Mouse (Mus musculus) MEL (cell line): ENCODE results near the gene Foxj1. TPM values are rescaled to one million over a fixed set of nuclear protein-coding genes. Genes with fewer than 3 reads are reported as not detected.

Experiments
- DNase-seq: peaks from one replicate; pipeline ENCODE4 v3.0.0; 2011; ENCODE audit warnings: low read depth, low spot score
- H3K27ac ChIP-seq: 2 replicates; pipeline ENCODE4 v1.5.1; 2012; ENCODE audit warnings: low read depth, mild to moderate bottlenecking, control low read depth, low read length, moderate library complexity; ENCODE audit not compliant: control insufficient read depth
- H3K27me3 ChIP-seq, 2 experiments: fragments of 150-350 bp in 1 of 2; sonication (generic) in 1 of 2; 2 replicates each; pipeline ENCODE4 v1.6.1; 2012; ENCODE audit warnings: low read length in 2 of 2, mild to moderate bottlenecking in 2 of 2, improper control_type of control experiment in 1 of 2, moderate library complexity in 1 of 2; ENCODE audit not compliant: insufficient read depth in 2 of 2, control insufficient read depth in 1 of 2
- H3K36me3 ChIP-seq, 2 experiments: 2 replicates each; pipeline ENCODE4 v1.6.1; 2012 to 2014; ENCODE audit warnings: low read length in 2 of 2, improper control_type of control experiment in 1 of 2, inconsistent platforms in 1 of 2, mild to moderate bottlenecking in 1 of 2; ENCODE audit not compliant: insufficient read depth in 2 of 2, control insufficient read depth in 1 of 2
- H3K4me1 ChIP-seq, 2 experiments: fragments of 150-350 bp in 1 of 2; sonication (generic) in 1 of 2; 2 replicates each; pipeline ENCODE4 v1.6.1; 2012; ENCODE audit warnings: low read length in 2 of 2, improper control_type of control experiment in 1 of 2, mild to moderate bottlenecking in 1 of 2; ENCODE audit not compliant: insufficient read depth in 2 of 2, control insufficient read depth in 1 of 2
- H3K4me3 ChIP-seq, 2 experiments: fragments of 150-350 bp in 1 of 2; sonication (generic) in 1 of 2; 2 replicates each; pipeline ENCODE4 v1.5.1; 2012; ENCODE audit warnings: low read depth in 2 of 2, low read length in 2 of 2, mild to moderate bottlenecking in 2 of 2, moderate library complexity in 2 of 2, control low read depth in 1 of 2, improper control_type of control experiment in 1 of 2; ENCODE audit not compliant: control insufficient read depth in 1 of 2, insufficient read depth in 1 of 2
- H3K79me2 ChIP-seq: 2 replicates; pipeline ENCODE4 v1.6.1; 2012; ENCODE audit warnings: mild to moderate bottlenecking, low read length, moderate library complexity; ENCODE audit not compliant: control insufficient read depth, poor library complexity, insufficient read depth
- H3K9ac ChIP-seq: 2 replicates; pipeline ENCODE4 v1.6.1; 2012; ENCODE audit warnings: low read depth, mild to moderate bottlenecking, control low read depth, low read length, moderate library complexity; ENCODE audit not compliant: control insufficient read depth, poor library complexity, severe bottlenecking
- H3K9me3 ChIP-seq: fragments of 150-350 bp; sonication (generic); replicated peaks from 2 replicates; pipeline ENCODE4 v1.6.1; 2012; ENCODE audit warnings: mild to moderate bottlenecking, low read length, improper control_type of control experiment, moderate library complexity; ENCODE audit not compliant: insufficient read depth
- BHLHE40 ChIP-seq: IDR thresholded peaks from 2 replicates; pipeline ENCODE4 v1.6.1; 2012; ENCODE audit warnings: low read depth, mild to moderate bottlenecking, inconsistent platforms, low read length, improper control_type of control experiment, borderline replicate concordance
- CTCF ChIP-seq, 3 experiments: IDR thresholded peaks in 2 of 3; conservative IDR thresholded peaks in 1 of 3; 2 replicates each; pipeline ENCODE4 v1.5.1; 2011 to 2012; ENCODE audit warnings: low read length in 3 of 3, low read depth in 2 of 3, mild to moderate bottlenecking in 2 of 3, improper control_type of control experiment in 1 of 3, inconsistent platforms in 1 of 3, mixed read lengths in 1 of 3, moderate library complexity in 1 of 3; ENCODE audit not compliant: control insufficient read depth in 1 of 3, insufficient read depth in 1 of 3, poor library complexity in 1 of 3, severe bottlenecking in 1 of 3
- E2F4 ChIP-seq: IDR thresholded peaks from 2 replicates; pipeline ENCODE4 v1.6.1; 2011; ENCODE audit warnings: low read depth, low read length, improper control_type of control experiment, borderline replicate concordance
- EP300 ChIP-seq, 2 experiments: IDR thresholded peaks; 2 replicates each; pipeline ENCODE4 v1.6.1; 2011; ENCODE audit warnings: improper control_type of control experiment in 2 of 2, low read length in 2 of 2, low read depth in 1 of 2, mild to moderate bottlenecking in 1 of 2
- GATA1 ChIP-seq: IDR thresholded peaks from 2 replicates; pipeline ENCODE4 v1.6.1; 2011; ENCODE audit warnings: low read depth, low read length, improper control_type of control experiment
- HCFC1 ChIP-seq: IDR thresholded peaks from 2 replicates; pipeline ENCODE4 v1.6.1; 2012; ENCODE audit warnings: low read depth, mild to moderate bottlenecking, inconsistent platforms, low read length, improper control_type of control experiment, moderate library complexity
- JUND ChIP-seq: IDR thresholded peaks from 2 replicates; pipeline ENCODE4 v1.6.1; 2011; ENCODE audit warnings: low read depth, mild to moderate bottlenecking, improper control_type of control experiment, low read length
- MAX ChIP-seq: IDR thresholded peaks from 2 replicates; pipeline ENCODE4 v1.6.1; 2011; ENCODE audit warnings: low read length, improper control_type of control experiment
- MXI1 ChIP-seq: IDR thresholded peaks from 2 replicates; pipeline ENCODE4 v1.6.1; 2011; ENCODE audit warnings: mild to moderate bottlenecking, low read depth, low read length, improper control_type of control experiment
- MYB ChIP-seq: IDR thresholded peaks from 2 replicates; pipeline ENCODE4 v1.6.1; 2011; ENCODE audit warnings: mild to moderate bottlenecking, low read depth, low read length, improper control_type of control experiment
- MYC ChIP-seq: IDR thresholded peaks from 2 replicates; pipeline ENCODE4 v1.6.1; 2011; ENCODE audit warnings: low read depth, mild to moderate bottlenecking, low read length, improper control_type of control experiment, moderate library complexity
- NRF1 ChIP-seq: IDR thresholded peaks from 2 replicates; pipeline ENCODE4 v1.6.1; 2014; ENCODE audit warnings: low read depth, mild to moderate bottlenecking, inconsistent platforms, low read length, improper control_type of control experiment, moderate library complexity; ENCODE audit not compliant: poor library complexity, insufficient read depth, severe bottlenecking
- POLR2AphosphoS2 ChIP-seq: IDR thresholded peaks from 2 replicates; pipeline ENCODE4 v1.6.1; 2011; ENCODE audit warnings: low read length, improper control_type of control experiment
- RCOR1 ChIP-seq: IDR thresholded peaks from 2 replicates; pipeline ENCODE4 v1.6.1; 2012; ENCODE audit warnings: low read depth, mild to moderate bottlenecking, inconsistent platforms, low read length, improper control_type of control experiment
- SMC3 ChIP-seq: IDR thresholded peaks from 2 replicates; pipeline ENCODE4 v1.6.1; 2011; ENCODE audit warnings: low read depth, low read length, improper control_type of control experiment
- TAL1 ChIP-seq: IDR thresholded peaks from 2 replicates; pipeline ENCODE4 v1.6.1; 2012; ENCODE audit warnings: mild to moderate bottlenecking, inconsistent platforms, low read length, moderate library complexity, mixed read lengths
- TCF12 ChIP-seq: IDR thresholded peaks from 2 replicates; pipeline ENCODE4 v1.6.1; 2014; ENCODE audit warnings: low read depth, mild to moderate bottlenecking, inconsistent platforms, low read length, improper control_type of control experiment, moderate library complexity
- UBTF ChIP-seq: IDR thresholded peaks from 2 replicates; pipeline ENCODE4 v1.6.1; 2012; ENCODE audit warnings: low read depth, mild to moderate bottlenecking, inconsistent platforms, low read length, improper control_type of control experiment, moderate library complexity, borderline replicate concordance; ENCODE audit not compliant: insufficient read depth
- USF2 ChIP-seq, 2 experiments: IDR thresholded peaks; 2 replicates each; pipeline ENCODE4 v1.6.1; 2011 to 2012; ENCODE audit warnings: improper control_type of control experiment in 2 of 2, low read length in 2 of 2, borderline replicate concordance in 1 of 2, inconsistent platforms in 1 of 2, low read depth in 1 of 2, mild to moderate bottlenecking in 1 of 2; ENCODE audit not compliant: insufficient read depth in 1 of 2
- ZMIZ1 ChIP-seq: IDR thresholded peaks from 2 replicates; pipeline ENCODE4 v1.6.1; 2012; ENCODE audit warnings: low read depth, mild to moderate bottlenecking, inconsistent platforms, low read length, improper control_type of control experiment, moderate library complexity
- polyA plus RNA-seq, 2 experiments: library from polyadenylated mRNA; stranded (reverse) in 1 of 2; unstranded in 1 of 2; fragments of >175 nt in 1 of 2; fragments of >200 nt in 1 of 2; gene quantifications; 2 replicates each; pipeline versions ENCODE4 v1.2.1 to v1.2.4; 2012; ENCODE audit warnings: low replicate concordance in 2 of 2, low read depth in 1 of 2; ENCODE audit not compliant: insufficient read length in 2 of 2, insufficient read depth in 1 of 2, missing spikeins in 1 of 2
- total RNA-seq: library from RNA; depleted of rRNA; stranded (reverse); fragments of 300-350 nt; gene quantifications from 2 replicates; pipeline ENCODE4 v1.2.3, GENCODE M21; 2012

Foxj1 gene
- total and polyA plus RNA-seq, 3 experiments, result 0.07 to 0.08 TPM; not detected in 1

DNA sequence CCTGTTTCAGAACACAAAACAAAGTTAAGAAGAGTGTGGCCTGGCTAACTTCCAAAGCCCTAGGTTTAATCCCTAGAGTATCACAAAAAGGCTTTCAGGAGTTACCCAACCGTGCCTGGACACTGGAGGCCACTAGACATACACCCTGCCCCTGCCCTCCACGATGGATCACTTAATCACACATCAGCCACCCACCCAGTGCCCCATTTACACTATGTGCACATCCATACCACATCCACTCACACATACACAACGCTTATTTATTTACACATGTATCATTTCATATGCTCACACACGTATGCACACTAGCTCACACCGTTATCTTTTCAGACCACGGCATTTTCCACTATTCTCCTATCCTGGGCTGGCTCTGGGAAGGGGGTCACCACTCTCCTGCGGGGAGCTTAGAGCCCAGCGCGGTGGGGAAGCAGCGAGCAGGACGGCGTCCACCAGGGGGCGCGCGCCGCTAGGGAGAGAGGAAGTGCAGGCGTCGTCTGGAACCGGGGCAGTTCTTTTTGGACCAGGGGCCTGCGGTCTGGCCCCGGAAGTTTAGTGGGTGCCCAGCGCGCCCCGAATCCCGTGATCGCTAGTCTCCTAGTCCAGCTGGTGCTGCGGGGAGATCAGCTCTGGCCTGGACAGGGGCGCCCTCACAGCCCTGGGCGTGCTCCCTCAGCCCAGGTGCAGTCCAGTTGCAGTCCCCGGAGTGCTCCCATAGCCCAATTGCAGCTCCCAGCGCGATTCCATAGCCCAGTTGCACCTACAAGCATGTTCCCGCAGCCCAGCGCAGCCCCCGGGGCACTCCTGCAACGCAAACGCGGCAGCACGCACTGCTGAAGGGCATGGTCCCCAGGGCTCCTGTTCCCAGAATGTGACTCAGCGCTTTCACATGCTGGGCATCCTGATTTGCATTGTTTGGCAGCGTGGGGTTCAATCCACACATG, 16.2 kb downstream of the Foxj1 start (continued):
- no peak for TF ChIP-seq BHLHE40
- TF ChIP-seq RCOR1, result no peak
- no peak for TF ChIP-seq E2F4
- TF ChIP-seq UBTF, result no peak
- TF ChIP-seq CTCF (IDR thresholded peaks at IDR 0.05 in 2 of 3, conservative IDR thresholded peaks at IDR 0.05 in 1 of 3; ENCODE audit: control insufficient read depth in 1 of 3, insufficient read depth in 1 of 3, low read depth in 2 of 3, low read length in 3 of 3, poor library complexity in 1 of 3, severe bottlenecking in 1 of 3), result peak; percentile 75 to 100 (median 99)
- no peak for TF ChIP-seq MYC
- peak; percentile 100 for TF ChIP-seq SMC3
- peak; percentile 29; the same call in 1 of the 2 replicates for TF ChIP-seq MXI1
- TF ChIP-seq MAX, result peak; percentile 40
- TF ChIP-seq ZMIZ1, result no peak
- peak; percentile 62; the same call in 1 of the 2 replicates for TF ChIP-seq HCFC1
- no peak for TF ChIP-seq JUND

DNA sequence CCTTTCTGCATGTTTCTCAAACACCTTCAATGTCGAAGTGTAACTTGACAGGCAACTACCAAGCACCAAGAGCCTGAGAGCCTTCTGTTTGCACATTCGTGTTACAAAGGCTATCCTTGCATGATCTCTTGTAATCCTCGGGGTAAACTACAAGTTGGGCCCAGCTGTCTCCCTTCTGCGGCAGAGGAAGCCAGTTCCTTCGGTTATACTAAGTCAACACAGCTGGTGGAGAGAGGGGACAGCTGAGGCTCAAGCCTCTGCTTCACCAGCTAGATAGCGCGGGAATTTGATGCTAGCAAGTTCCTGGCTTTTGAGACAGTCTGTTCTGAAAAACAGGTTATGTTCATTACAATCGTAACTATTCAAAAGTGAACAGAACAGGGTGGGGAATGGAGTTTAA, 22.8 kb downstream of the Foxj1 start:
- peaks cover 9 to 13% of the 10 kb centered on the region in 2 experiments for H3K4me1 ChIP-seq
- no peak overlapping the region for H3K4me3 ChIP-seq
- no peak overlapping the region for H3K27ac ChIP-seq
- no peaks in the 10 kb centered on the region for H3K9me3 ChIP-seq
- peaks cover 0 to 11% of the 10 kb centered on the region in 2 experiments; a peak in 2 of 4 replicates for H3K36me3 ChIP-seq
- H3K9ac ChIP-seq, result no peak overlapping the region
- no peaks in the 10 kb centered on the region for H3K27me3 ChIP-seq
- TF ChIP-seq GATA1 (no peak), TCF12 (no peak), USF2 (IDR thresholded peaks at IDR 0.05; ENCODE audit: borderline replicate concordance in 1 of 2, insufficient read depth in 1 of 2, low read depth in 1 of 2, low read length in 2 of 2) (no peak), EP300 (IDR thresholded peaks at IDR 0.05; ENCODE audit: low read depth in 1 of 2, low read length in 2 of 2) (no peak), RCOR1 (no peak), TAL1 (no peak), POLR2AphosphoS2 (no peak), NRF1 (no peak), MYB (no peak), BHLHE40 (no peak), MAX (no peak)
- DNase-seq, result no peak
- H3K79me2 ChIP-seq, result no peaks in the 10 kb centered on the region
